Mouse (Mus musculus) Patski (cell line): Measurements from ENCODE around the gene Hsp90ab1. TPM values are rescaled to one million over a fixed set of nuclear protein-coding genes. Genes with fewer than 3 reads are reported as not detected.

Experiments
- ATAC-seq: fragments of 100-300 bp; one replicate; pipeline ENCODE4 v1.8.0; 2021
- CTCF ChIA-PET: fragments of 350-600 bp; sonication (Branson Sonifier 250); formaldehyde crosslinking; loops from one replicate; lab custom pipeline; 2022; ENCODE audit warnings: inconsistent platforms; lab: Charles Lee
- POLR2A ChIA-PET: fragments of 350-600 bp; sonication (Branson Sonifier 250); formaldehyde crosslinking; loops from one replicate; lab custom pipeline; 2022; ENCODE audit warnings: antibody characterized with exemption, inconsistent platforms; lab: Charles Lee
- DNase-seq: peaks from one replicate; pipeline ENCODE4 v3.0.0-alpha.2; 2011; ENCODE audit warnings: low read depth, low spot score
- H3K27me3 ChIP-seq: fragments of 371-371 bp; one replicate; pipeline ENCODE4 v1.5.1; 2021
- CTCF ChIP-seq: fragments of 100-300 bp; IDR thresholded peaks from one replicate; pipeline ENCODE4 v1.5.1; 2021
- in situ Hi-C: fragments of 300-500 bp; cut with MboI; formaldehyde crosslinking; loops from 3 replicates; pipeline ENCODE4 v1.11.1; 2018; ENCODE audit warnings: low pct_unique_long_range_greater_than_20kb, mixed read lengths
- polyA plus RNA-seq: library from polyadenylated mRNA; unstranded; gene quantifications from one replicate; pipeline ENCODE4 v1.2.3, GENCODE M21; 2021

The Hsp90ab1 gene
- polyA plus RNA-seq, 1 experiment from 2014 or later: 1,835 TPM

DNA sequence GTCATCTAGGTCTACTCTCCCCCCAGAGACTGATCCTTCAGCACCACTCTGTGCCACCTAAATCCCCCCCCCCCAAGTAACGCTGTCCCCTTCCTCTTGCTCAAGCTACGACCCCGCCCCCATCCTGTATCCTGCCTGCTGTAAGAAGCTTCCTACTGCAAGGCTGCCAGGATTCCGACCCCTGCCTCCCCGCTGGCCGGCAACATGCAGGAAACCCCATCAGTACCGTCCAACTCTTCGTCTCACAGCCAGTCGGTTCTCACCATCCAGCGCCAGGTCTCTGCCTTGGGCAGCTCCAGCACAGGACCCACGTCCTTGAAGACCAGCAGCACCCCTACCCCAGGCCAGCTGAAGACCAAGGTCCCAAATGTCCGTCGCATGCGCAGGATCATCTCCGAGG, 40.2 kb downstream of the Hsp90ab1 start:
- no peak for ATAC-seq
- no peak for DNase-seq
- peaks cover 40% of the 10 kb centered on the region for H3K27me3 ChIP-seq
- TF ChIP-seq CTCF: no peak
- in situ Hi-C loops: no loop called here
- CTCF ChIA-PET: interaction anchor here (1.2 to 1.4 kb wide), 2 partner anchors 15 to 17 kb away, joined by 3 read pairs; no protein-coding TSS in a partner anchor
- POLR2A ChIA-PET: interaction anchor here (0.6 kb wide), 1 partner anchor 500 kb away, joined by 4 read pairs; no protein-coding TSS in a partner anchor

DNA sequence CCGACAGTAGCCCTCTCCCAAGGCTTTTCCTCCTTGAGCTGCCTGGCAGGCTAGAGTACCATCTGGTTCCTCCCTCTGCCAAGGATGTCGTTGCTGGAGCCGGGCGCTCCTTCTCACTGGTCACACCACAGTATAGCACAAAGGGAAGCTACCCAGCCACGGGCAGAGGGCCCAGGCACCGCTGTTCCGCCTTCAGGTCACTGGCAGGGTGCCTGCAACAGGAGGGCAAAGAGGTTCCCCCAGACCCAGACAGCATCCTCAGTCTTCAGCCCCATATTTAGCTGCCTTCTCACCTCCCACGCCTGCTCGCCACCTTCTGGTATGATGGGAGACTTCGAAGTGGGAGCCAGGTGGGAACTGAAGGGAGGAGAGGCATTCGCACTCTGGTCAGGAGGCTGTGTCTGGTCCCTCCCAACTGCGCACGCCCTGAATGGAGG, 42.7 kb downstream of the Hsp90ab1 start:
- DNase-seq (no peak), ATAC-seq (no peak)
- TF ChIP-seq CTCF: no peak
- POLR2A ChIA-PET: no interaction called here
- H3K27me3 ChIP-seq: peaks cover 48% of the 10 kb centered on the region
- in situ Hi-C loops: no loop called here
- CTCF ChIA-PET: no interaction called here

DNA sequence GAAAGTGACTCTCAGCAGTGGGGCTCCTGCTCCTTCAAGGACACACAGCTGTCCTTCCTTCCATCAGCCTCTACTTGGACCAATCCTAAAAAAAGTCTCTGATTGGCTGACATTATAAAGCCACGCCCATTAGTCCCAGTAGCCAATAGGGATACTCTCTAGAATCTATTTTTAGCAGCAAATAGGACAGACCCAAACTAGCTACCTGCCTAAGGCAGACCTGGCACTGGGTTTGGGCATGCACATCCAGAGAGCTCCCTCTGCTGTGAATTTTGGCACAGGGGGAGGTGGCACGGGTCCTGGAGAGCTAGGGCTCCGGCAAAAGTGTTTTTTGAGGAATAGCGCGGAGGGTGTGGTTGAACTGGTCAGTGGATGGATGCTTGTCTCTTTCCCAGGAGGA, 46.5 kb downstream of the Hsp90ab1 start:
- peaks cover 34% of the 10 kb centered on the region for H3K27me3 ChIP-seq
- TF ChIP-seq CTCF: no peak
- no peak for ATAC-seq
- ChIA-PET POLR2A (no interaction called here), CTCF (interaction anchor here (1.1 kb wide), 1 partner anchor 10 kb away, joined by 3 read pairs; no protein-coding TSS in a partner anchor)
- DNase-seq: no peak
- in situ Hi-C loops: no loop called here

DNA sequence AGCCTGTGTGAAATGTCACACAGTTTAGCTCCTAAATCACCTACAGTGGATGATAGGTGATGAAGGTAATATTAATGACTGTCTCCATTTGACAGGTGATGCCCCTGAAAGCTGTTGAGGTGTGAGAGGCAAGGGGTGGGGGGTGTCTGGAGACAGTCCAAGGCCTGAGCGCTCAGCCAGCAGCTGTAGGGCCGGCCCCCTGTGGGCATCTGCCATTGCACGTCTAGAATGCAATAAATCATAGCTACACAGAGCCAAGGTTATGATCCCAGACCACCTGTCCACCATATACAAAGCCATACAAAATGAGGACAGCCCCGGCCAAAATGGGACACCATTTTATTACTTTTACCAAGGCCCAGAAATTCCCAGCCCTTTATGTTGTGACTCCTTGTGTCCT, 48.1 kb downstream of the Hsp90ab1 start:
- DNase-seq: no peak
- in situ Hi-C loops: no loop called here
- no peak for TF ChIP-seq CTCF
- ChIA-PET POLR2A (no interaction called here), CTCF (interaction anchor here (0.9 to 1.6 kb wide), 3 partner anchors 9 to 27 kb away, joined by 3 to 4 read pairs (median 3); no protein-coding TSS in a partner anchor)
- H3K27me3 ChIP-seq: peaks cover 21% of the 10 kb centered on the region
- no peak for ATAC-seq

DNA sequence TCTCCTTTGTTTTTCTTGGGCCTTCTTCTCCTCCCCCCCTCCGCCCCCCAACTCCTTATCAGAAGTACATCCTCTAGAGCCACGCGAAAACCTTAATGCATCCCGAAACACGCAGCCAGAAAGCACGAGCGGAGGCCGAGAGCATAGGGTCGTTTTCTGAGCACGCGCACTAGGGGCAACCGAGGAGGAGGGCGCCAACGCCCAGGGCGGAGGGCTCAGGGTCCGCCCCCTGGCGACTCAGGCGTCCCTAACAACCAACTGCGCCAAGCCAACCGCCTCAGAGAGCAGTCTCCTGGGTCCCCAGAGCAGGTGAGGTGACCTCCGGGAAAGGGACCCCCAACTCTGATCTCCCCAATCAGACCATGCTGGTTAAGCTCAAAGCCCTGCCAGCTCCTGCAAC, 49.8 kb downstream of the Hsp90ab1 start, which contains the start of gene Tcte1:
Tcte1 (plus strand) TSS at position 172 of the 400 bp plus-strand sequence.
- no peak for DNase-seq
- ATAC-seq: no peak
- in situ Hi-C loops: no loop called here
- TF ChIP-seq CTCF: no peak
- CTCF ChIA-PET: interaction anchor here (1.1 kb wide), 1 partner anchor 25 kb away, joined by 3 read pairs; no protein-coding TSS in a partner anchor
- peaks cover 9% of the 10 kb centered on the region for H3K27me3 ChIP-seq
- POLR2A ChIA-PET: interaction anchor here (0.8 kb wide), 1 partner anchor 14 kb away, joined by 4 read pairs; no protein-coding TSS in a partner anchor

DNA sequence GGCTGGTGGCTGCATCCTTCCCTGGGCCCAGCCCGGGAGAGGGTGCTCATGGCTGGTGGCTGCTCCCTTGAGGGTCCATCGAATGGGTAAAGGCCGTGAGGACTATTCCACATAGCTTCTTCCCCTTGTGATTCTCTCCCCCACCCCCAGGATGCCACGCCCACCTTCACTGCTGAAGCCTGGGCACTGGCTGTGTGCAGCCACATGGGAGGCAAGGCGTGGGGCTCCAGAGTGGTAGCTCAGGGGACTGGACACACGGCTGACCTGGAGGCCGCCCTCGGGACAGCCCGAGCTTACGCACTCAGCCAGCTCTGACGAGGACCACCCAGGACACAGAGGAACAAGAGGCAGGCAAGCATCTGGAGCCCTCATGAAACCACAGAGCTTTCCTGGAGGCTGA, 52.9 kb downstream of the Hsp90ab1 start:
- CTCF ChIA-PET: interaction anchor here (1.0 kb wide), 1 partner anchor 35 kb away, joined by 3 read pairs; the partner anchor contains the start of gene Nfkbie

DNA sequence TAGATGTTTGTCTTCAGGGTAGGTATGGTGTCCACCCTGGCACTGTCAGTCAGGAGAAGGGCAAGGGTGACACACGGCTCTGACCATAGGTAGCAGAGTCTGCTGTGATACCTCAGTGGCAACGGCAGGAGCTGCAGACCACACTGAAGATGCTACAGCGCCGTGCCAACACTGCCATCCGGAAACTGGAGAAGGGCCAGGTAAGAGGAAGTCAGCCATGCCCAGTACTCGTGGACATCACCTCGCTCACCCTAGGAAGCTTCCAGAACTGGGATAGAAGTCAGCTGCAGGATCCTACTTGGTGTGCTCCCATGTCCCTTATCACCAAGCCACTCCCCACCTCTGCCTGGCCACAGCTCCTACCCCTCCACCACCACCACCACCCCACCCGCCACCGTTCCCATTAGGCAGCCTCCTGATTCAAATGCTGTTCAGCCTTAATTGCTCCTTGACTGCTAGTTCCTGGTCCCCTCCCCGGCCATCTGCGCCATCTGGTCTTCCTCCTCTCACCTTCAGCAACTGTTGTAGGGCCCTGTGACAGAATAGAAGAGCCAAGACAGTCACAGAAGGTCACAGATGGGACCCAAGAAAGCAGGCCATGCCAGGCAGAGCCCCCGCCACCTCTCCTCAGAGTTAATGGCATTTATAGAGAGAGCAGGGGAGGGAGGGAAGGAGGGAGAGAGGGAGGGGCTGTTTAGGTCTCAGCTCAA, 54.1 kb downstream of the Hsp90ab1 start:
- no peaks in the 10 kb centered on the region for H3K27me3 ChIP-seq
- DNase-seq (no peak), ATAC-seq (no peak)
- in situ Hi-C loops: no loop called here
- CTCF ChIA-PET: interaction anchor here (2.2 kb wide), 1 partner anchor 32 kb away, joined by 6 read pairs; no protein-coding TSS in a partner anchor
- POLR2A ChIA-PET: interaction anchor here (1.1 kb wide), 1 partner anchor 39 kb away, joined by 4 read pairs; no protein-coding TSS in a partner anchor
- TF ChIP-seq CTCF: no peak

More for the DNA sequence above, 52.9 kb downstream of the Hsp90ab1 start:
- ATAC-seq: no peak
- no peaks in the 10 kb centered on the region for H3K27me3 ChIP-seq
- in situ Hi-C loops: no loop called here
- POLR2A ChIA-PET: no interaction called here
- DNase-seq: no peak
- no peak for TF ChIP-seq CTCF

Other genes starting within 250 kb of the Hsp90ab1 start
- 59.8 TPM for gene Cdc5l, start 139.5 kb downstream of the Hsp90ab1 start, polyA plus RNA-seq
- 0.51 TPM for gene Spats1, start 97.9 kb downstream of the Hsp90ab1 start, polyA plus RNA-seq
- gene Aars2, start 66.4 kb downstream of the Hsp90ab1 start, polyA plus RNA-seq: 17.2 TPM
- gene Tcte1, start 49.8 kb downstream of the Hsp90ab1 start, polyA plus RNA-seq: not detected
- 14.5 TPM for gene Tmem151b, start 23.6 kb downstream of the Hsp90ab1 start, polyA plus RNA-seq
- gene Nfkbie, start 17.6 kb downstream of the Hsp90ab1 start, polyA plus RNA-seq: 9.5 TPM
- gene Slc35b2, start 9.4 kb downstream of the Hsp90ab1 start, polyA plus RNA-seq: 98.0 TPM
- gene Slc29a1, start 26.3 kb upstream of the Hsp90ab1 start, polyA plus RNA-seq: 39.4 TPM
- gene Mymx, start 28.8 kb upstream of the Hsp90ab1 start, polyA plus RNA-seq: not detected
- not detected for gene Capn11, start 86.1 kb upstream of the Hsp90ab1 start, polyA plus RNA-seq
- gene Mrpl14, start 113.1 kb upstream of the Hsp90ab1 start, polyA plus RNA-seq: 108 TPM
- gene Tmem63b, start 113.6 kb upstream of the Hsp90ab1 start, polyA plus RNA-seq: 109 TPM
- gene 1600014C23Rik, start 160.6 kb upstream of the Hsp90ab1 start, polyA plus RNA-seq: not detected